Mouse (Mus musculus) ES-Bruce4 (cell line): Measurements from ENCODE around the gene Bola1.
"Not testable (repeated sequence)": the region's sequence is repeated elsewhere in the genome, so short reads cannot be mapped to it uniquely, and the experiment has no call there.

ENCODE experiments used
- CTCF ChIP-seq: IDR thresholded peaks from one replicate; pipeline ENCODE4 v1.8.1; 2011; ENCODE audit warnings: low read depth, low read length
- EP300 ChIP-seq: IDR thresholded peaks from 2 replicates; pipeline ENCODE4 v1.6.1; 2011; ENCODE audit warnings: low read depth, low read length; ENCODE audit not compliant: insufficient read depth
- POLR2A ChIP-seq: IDR thresholded peaks from one replicate; pipeline ENCODE4 v1.8.1; 2011; ENCODE audit warnings: low read length; ENCODE audit not compliant: insufficient read depth

DNA sequence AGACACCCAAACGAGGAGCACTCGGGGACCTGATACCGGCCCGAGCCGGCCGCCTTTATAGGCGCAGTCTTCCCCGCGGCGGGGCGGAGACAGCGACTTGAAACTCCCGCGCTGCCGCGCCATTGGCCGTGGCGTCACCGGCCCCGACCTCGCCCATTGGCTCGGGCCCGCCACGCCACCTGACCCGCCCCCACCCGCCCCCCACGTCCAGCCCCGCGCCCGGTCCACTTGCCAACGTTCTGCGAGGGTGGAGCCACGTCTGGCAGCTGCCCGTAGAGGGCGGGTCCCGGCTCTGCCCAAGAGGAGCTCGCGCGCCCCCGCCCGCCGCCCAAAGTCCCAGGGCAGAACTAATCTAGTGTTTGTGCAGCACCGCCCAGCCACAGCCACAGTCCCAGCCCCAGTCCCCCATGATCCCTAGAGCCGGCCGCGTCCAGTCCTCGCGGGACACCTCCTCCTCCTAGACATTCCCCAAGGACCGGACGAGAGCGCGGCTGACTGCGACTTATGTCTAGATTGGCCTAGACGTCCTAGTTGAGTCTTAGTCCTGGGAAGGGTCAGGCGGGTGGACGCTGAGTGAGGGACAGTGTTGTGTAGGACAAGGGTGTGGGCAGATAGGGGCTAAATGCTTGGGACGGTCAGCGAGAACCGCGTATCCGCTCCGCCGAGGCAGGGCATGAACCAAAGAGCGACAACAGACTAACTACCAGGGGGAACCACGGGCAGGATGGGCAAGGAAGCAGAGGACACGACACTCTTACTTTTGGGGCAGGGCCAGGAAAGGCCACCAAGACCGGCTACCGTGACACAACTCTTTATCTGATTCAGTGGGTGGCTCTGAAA, 19.7 kb upstream of the Bola1 start, which contains the start of gene Hist2h3c2:
- not testable (repeated sequence) for TF ChIP-seq CTCF, POLR2A, EP300
